Mouse (Mus musculus) forebrain, postnatal 0 days (tissue): Measurements from ENCODE around the gene Ccdc57. TPM values are rescaled to one million over a fixed set of nuclear protein-coding genes. Genes with fewer than 3 reads are reported as not detected.

Source experiments
- ATAC-seq: fragments of 200-750 bp; cut with Nextera tagmentation; 2 replicates; pipeline ENCODE4 v1.8.0; 2017; ENCODE audit warnings: mild to moderate bottlenecking, moderate library complexity
- DNase-seq: peaks from one replicate; pipeline ENCODE4 v3.0.0-alpha.2; 2015
- H3K27ac ChIP-seq: fragments of 300-500 bp; sonication (generic); 2 replicates; pipeline ENCODE4 v1.5.1; 2014; ENCODE audit warnings: low read depth, mild to moderate bottlenecking, antibody characterized with exemption, low read length, moderate library complexity, mixed read lengths
- H3K27me3 ChIP-seq: fragments of 300-500 bp; sonication (generic); 2 replicates; pipeline ENCODE4 v1.6.1; 2014; ENCODE audit warnings: mild to moderate bottlenecking, low read length, mixed read lengths; ENCODE audit not compliant: insufficient read depth
- H3K36me3 ChIP-seq: fragments of 300-500 bp; sonication (generic); 2 replicates; pipeline ENCODE4 v1.6.1; 2014; ENCODE audit warnings: mild to moderate bottlenecking, moderate library complexity; ENCODE audit not compliant: insufficient read depth
- H3K4me1 ChIP-seq: fragments of 300-500 bp; sonication (generic); 2 replicates; pipeline ENCODE4 v1.6.1; 2014; ENCODE audit warnings: antibody characterized with exemption; ENCODE audit not compliant: insufficient read depth
- H3K4me2 ChIP-seq: fragments of 300-500 bp; sonication (generic); 2 replicates; pipeline ENCODE4 v1.6.1; 2014; ENCODE audit warnings: low read depth, mild to moderate bottlenecking, moderate library complexity
- H3K4me3 ChIP-seq: fragments of 300-500 bp; sonication (generic); 2 replicates; pipeline ENCODE4 v1.5.1; 2014; ENCODE audit warnings: low read depth, low read length, mixed read lengths
- H3K9ac ChIP-seq: fragments of 300-500 bp; sonication (generic); 2 replicates; pipeline ENCODE4 v1.6.1; 2014; ENCODE audit warnings: mild to moderate bottlenecking
- H3K9me3 ChIP-seq: fragments of 300-500 bp; sonication (generic); 2 replicates; pipeline ENCODE4 v1.6.1; 2016; ENCODE audit warnings: low read length
- CTCF ChIP-seq: sonication (generic); IDR thresholded peaks from 2 replicates; pipeline ENCODE4 v1.5.1; 2016; ENCODE audit warnings: antibody characterized with exemption, control low read depth, low read depth
- WGBS: fragments of 180-500 bp; shearing (Covaris S2); extraction: QIAGEN DNeasy Blood & Tissue Kit; methylation state at CpG from one replicate; pipeline ENCODE4 v1.1.7; 2014; 5-methylcytosine and 5-hydroxymethylcytosine counted together
- polyA plus RNA-seq: library from polyadenylated mRNA; unstranded; fragments of >200 nt; fragmentation: Nextera tagmentation; extraction: Ambion mirVana; gene quantifications from 2 replicates; pipeline ENCODE4 v1.2.1, GENCODE M21; 2015
- total RNA-seq: library from RNA; depleted of rRNA; stranded (reverse); fragments of >200 nt; gene quantifications from 2 replicates; pipeline ENCODE4 v1.2.3, GENCODE M21; 2014

The Ccdc57 gene
- total and polyA plus RNA-seq, 2 experiments from 2014 or later = 6.9 to 11.6 TPM

- no peak overlapping the region for H3K4me3 ChIP-seq
- no peaks in the 10 kb centered on the region for H3K9me3 ChIP-seq
- TF ChIP-seq CTCF = no peak
- no peak for ATAC-seq
- no peak overlapping the region for H3K4me2 ChIP-seq
- no peaks in the 10 kb centered on the region for H3K27me3 ChIP-seq
- 94% methylated on average over 5 of the region's 5 CpGs for WGBS
- H3K27ac ChIP-seq = no peak overlapping the region
- H3K36me3 ChIP-seq = peaks cover 93% of the 10 kb centered on the region
- no peak for DNase-seq
- H3K4me1 ChIP-seq = no peaks in the 10 kb centered on the region
- H3K9ac ChIP-seq = no peak overlapping the region
Observed at GRCm38 (mm10) chr11:120969742-120970141, 37.1 kb upstream of the Ccdc57 start.

- TF ChIP-seq CTCF = no peak
- no peak for DNase-seq
- H3K27me3 ChIP-seq = no peaks in the 10 kb centered on the region
- no peak overlapping the region for H3K9ac ChIP-seq
- no peak overlapping the region for H3K4me3 ChIP-seq
- no peak overlapping the region for H3K4me2 ChIP-seq
- no peak for ATAC-seq
- no peaks in the 10 kb centered on the region for H3K9me3 ChIP-seq
- 89% methylated on average over 4 of the region's 4 CpGs for WGBS
- peaks cover 85% of the 10 kb centered on the region for H3K36me3 ChIP-seq
- no peak overlapping the region for H3K27ac ChIP-seq
- no peaks in the 10 kb centered on the region for H3K4me1 ChIP-seq
Observed at GRCm38 (mm10) chr11:120965587-120965986, 32.9 kb upstream of the Ccdc57 start.

DNA sequence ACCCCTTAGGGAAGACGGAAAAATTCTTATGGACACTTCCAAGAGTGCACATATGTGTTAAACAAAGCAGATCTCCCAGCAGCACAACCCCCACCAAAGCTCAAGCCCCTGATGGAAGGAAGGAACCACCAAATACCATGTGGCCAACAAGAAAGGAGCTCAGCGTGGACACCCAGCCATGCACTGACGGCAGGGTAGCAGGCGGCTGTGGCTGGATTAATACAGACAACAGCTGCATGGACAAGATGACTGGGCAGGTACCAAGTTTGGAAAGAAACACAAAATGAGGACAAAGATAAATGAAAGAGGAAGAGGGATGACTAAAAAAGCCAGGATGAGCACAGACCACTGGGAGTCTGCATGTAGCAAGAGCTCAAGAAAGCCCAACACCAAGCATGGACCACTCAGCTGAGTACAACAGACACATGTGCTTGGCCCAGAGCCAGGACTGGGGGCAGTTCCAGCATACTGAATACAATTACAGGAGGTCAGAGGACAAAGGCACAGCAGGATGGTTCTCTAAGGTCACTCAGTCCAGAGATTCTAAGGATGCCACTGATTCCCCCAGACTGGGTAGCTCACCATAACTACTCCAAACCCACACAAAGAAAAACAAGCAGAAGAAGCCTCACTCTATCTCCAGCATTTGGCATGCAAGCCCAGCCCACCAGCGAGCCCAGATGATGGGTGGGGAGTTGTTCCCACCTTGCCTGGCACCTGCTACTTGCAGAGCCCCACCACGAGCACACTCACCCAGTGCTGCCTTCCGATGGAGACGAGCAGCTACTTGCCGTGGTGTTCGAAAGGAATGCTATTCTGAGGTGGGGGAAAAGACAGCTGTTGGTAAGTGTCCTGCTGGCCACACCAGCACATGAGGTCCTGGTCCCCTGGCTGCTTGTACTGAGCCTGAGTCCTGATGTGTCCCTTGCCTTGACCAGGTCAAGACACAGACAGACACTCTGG lies 31.8 kb upstream of the Ccdc57 start:
- ATAC-seq (no peak), DNase-seq (no peak)
- no peak for TF ChIP-seq CTCF
- 80% methylated on average over 10 of the region's 10 CpGs for WGBS
- Histone ChIP-seq H3K36me3 (peaks cover 74% of the 10 kb centered on the region), H3K27ac (no peak overlapping the region), H3K4me2 (no peak overlapping the region), H3K4me1 (no peaks in the 10 kb centered on the region), H3K9ac (no peak overlapping the region), H3K27me3 (no peaks in the 10 kb centered on the region), H3K9me3 (no peaks in the 10 kb centered on the region), H3K4me3 (no peak overlapping the region)

DNA sequence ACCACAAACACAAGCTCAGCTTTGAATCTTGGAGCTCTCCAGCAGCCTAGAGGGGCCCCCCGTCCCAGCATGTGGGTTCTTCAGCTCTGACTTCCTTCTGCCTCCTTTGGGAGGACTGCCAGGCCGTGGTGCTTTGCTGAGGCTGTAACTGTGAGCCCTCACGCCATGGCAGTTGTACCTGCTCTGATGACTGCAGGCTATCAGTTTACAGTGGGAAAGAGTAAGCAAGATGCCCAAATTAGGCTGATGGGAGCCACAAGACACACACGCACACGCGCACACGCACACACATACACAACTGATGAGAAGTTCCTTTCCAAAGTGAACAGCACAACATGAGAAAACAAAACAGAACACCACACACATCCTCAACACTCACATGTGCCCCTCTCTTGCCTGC lies 30.2 kb upstream of the Ccdc57 start:
- Histone ChIP-seq H3K4me2 (no peak overlapping the region), H3K9me3 (no peaks in the 10 kb centered on the region), H3K4me3 (no peak overlapping the region), H3K27ac (no peak overlapping the region), H3K27me3 (no peaks in the 10 kb centered on the region), H3K4me1 (no peaks in the 10 kb centered on the region), H3K36me3 (peaks cover 58% of the 10 kb centered on the region), H3K9ac (no peak overlapping the region)
- TF ChIP-seq CTCF = no peak
- DNase-seq = no peak
- WGBS = 87% methylated on average over 7 of the region's 7 CpGs
- no peak for ATAC-seq

- H3K4me1 ChIP-seq = no peaks in the 10 kb centered on the region
- no peaks in the 10 kb centered on the region for H3K27me3 ChIP-seq
- no peak overlapping the region for H3K4me3 ChIP-seq
- H3K9ac ChIP-seq = no peak overlapping the region
- no peak for TF ChIP-seq CTCF
- 92% methylated on average over 13 of the region's 13 CpGs for WGBS
- no peak overlapping the region for H3K27ac ChIP-seq
- no peak for DNase-seq
- no peak overlapping the region for H3K4me2 ChIP-seq
- ATAC-seq = no peak
- H3K36me3 ChIP-seq = peaks cover 58% of the 10 kb centered on the region
- H3K9me3 ChIP-seq = no peaks in the 10 kb centered on the region
Observed at GRCm38 (mm10) chr11:120962050-120962771, 29.5 kb upstream of the Ccdc57 start.

DNA sequence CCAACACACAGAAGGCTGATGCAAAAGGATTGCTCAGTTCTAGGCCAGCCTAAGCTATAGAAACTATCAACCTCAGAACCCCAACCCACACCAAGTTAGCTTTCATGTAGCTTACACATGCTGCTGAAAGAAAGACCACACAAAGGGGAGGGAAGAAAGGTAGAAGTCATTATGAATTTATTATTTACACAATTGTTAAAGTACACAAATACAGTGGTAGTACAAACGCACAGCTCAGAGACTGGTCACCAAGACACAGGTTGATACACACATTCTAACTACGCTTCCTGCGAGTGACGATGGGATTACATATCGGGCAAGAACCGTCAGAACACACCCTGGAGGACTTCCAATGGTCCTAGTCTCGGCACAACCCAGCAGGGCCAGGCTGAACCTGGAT lies 28.9 kb upstream of the Ccdc57 start:
- no peak overlapping the region for H3K4me3 ChIP-seq
- H3K9ac ChIP-seq = no peak overlapping the region
- WGBS = 88% methylated on average over 7 of the region's 7 CpGs
- peaks cover 58% of the 10 kb centered on the region for H3K36me3 ChIP-seq
- DNase-seq = no peak
- no peak for TF ChIP-seq CTCF
- no peaks in the 10 kb centered on the region for H3K9me3 ChIP-seq
- H3K27me3 ChIP-seq = no peaks in the 10 kb centered on the region
- no peak overlapping the region for H3K4me2 ChIP-seq
- no peak for ATAC-seq
- H3K27ac ChIP-seq = no peak overlapping the region
- H3K4me1 ChIP-seq = no peaks in the 10 kb centered on the region

GRCm38 (mm10) chr11:120960248-120960647 lies 27.6 kb upstream of the Ccdc57 start:
- Histone ChIP-seq H3K9me3 (no peaks in the 10 kb centered on the region), H3K27ac (no peak overlapping the region), H3K27me3 (no peaks in the 10 kb centered on the region), H3K4me3 (no peak overlapping the region), H3K9ac (no peak overlapping the region), H3K4me2 (no peak overlapping the region), H3K4me1 (no peaks in the 10 kb centered on the region), H3K36me3 (peaks cover 46% of the 10 kb centered on the region)
- ATAC-seq = no peak
- 63% methylated on average over 1 of the region's 1 CpGs for WGBS
- DNase-seq = no peak
- TF ChIP-seq CTCF = no peak
